Mouse (Mus musculus) spleen, adult 10 weeks (tissue): ENCODE data around the gene Ndufb10. TPM values are rescaled to one million over a fixed set of nuclear protein-coding genes. Genes with fewer than 3 reads are reported as not detected.

Experiments used
- polyA plus RNA-seq: library from polyadenylated mRNA; stranded (reverse); fragments of 350-450 nt; fragmentation: Illumina TruSeq; extraction: RNeasy Lipid Tissue Mini Kit (QIAGEN cat#74804); gene quantifications from one replicate; pipeline ENCODE4 v1.2.3, GENCODE M21; 2015; ENCODE audit warnings: low replicate concordance; ENCODE audit not compliant: insufficient read depth

Gene Ndufb10
- 148 TPM for polyA plus RNA-seq

DNA sequence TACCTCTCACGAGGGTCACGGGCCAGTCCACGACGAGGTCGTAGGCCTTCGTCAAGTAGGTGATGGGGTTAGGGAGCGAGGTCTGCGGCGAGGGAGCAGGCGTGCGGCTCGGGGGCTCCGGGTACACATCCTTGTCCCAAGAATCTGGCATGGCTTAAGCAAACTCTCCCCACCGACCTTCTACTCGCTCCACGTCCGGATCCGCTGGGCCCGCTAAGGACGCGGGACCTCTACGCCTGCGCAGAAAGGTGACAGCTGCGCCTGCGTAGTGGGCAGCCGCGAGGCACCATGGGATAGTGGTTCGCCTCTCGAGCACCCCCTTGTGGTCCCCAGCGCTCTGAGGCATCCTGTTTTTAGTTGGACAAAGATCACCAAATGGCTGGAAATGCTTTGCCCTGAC lies at the start of gene Ndufb10:
Ndufb10 (minus strand) TSS at position 295 of the 400 bp plus-strand sequence.

DNA sequence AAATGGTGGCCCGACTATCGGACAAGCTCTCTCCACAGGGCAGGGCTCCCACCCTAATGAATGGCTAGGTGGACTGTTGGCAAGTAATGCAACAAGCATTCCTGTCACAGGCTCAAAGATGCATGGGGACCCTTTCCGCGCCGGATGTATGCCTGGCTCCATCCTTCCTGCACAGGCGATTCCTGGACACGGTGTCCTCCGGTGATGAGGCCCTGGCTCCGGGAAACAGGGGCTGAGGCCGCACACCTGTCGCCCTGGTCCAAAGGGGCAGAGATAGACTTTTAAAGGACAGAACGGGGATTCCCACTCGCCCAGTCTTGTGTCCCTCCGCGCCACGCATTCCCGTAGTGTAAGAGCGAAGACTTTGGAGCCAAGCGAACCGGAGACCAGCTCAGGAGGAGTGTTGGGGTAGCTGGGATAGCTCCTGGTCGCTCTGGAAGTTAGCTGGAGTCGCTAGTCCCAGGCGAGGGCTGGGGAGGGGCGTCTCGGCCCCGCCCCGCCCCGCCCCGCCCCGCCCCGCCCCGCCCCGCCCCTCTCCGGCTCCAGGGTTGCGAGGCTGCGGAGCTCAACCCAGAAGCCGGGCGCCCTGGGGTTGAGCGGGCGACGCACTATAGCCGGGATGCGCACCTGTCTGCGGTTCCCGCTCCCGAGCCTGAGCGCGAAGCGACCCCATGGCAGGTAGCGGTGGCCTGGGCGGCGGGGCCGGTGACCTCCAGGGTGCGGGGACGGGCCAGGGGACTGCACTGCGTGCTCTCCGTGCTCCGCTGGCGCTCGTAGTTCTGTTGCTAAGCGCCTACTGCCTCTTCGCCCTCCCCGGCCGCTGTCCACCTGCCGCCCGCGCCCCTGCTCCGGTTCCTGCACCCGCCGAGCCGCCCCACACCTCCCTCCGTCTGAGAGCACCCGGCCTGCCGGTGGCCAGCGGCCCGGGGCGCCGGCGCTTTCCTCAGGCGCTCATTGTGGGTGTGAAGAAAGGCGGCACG lies 28.4 kb upstream of the Ndufb10 start, which contains the start of gene Hs3st6:
Hs3st6 (plus strand) TSS at position 574 of the 980 bp plus-strand sequence.

DNA sequence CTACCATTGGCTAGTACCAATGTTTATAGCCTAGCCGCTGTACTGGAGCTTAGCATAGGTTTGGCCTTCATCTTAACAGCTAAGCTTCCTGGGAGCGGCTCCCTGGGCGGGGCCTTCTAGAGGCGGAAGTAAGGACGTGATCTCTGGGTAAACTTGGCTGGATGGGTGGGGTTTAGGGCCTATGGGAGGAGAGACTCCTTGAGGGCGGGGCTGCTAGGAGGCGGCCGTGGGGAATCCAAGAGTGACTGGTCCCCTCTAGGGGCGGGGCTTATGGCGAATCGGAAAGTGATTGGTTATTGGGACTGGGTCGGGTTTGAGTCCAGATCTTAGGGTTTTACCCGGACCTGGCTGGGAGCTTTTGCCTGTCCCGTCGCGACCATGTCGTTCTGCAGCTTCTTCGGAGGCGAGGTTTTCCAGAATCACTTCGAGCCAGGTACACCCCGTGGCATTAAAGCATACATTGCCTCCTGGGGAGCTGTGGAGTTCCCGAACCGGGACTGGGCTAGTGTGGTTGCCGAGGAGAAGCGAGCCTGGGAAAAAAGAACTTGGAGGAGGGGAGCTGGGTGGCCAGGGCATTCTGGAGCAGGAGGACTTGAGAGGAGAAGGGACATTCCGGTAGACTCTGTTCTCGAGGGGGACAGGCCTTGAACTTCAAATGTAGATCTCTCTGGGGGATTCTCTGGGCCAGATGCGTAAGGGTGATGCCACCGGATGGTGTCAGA lies 12.2 kb upstream of the Ndufb10 start, which contains the start of gene Msrb1:
Msrb1 (plus strand) TSS at position 313 of the 722 bp plus-strand sequence.

DNA sequence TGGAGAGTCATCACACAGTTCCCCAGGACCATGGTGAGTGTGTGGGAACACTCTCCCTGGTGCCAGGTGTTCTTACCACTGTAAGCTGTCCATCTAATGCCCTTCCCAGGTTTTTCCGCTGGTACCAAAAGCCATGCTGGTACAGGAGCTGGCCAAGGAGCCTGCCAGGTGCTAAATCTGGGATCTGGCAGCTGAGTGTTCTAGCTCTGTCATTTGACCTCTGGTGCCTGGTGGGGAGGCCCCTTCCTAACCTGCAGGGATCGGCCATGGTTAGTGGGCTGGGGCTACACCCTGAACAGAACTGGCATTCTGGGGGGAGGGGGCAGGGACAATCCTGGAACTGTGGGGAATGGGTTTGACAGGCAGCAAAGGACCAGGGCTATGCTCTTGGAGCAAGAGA lies 3.3 kb upstream of the Ndufb10 start, which contains the start of gene Rpl3l:
Rpl3l (plus strand) TSS at position 203 of the 400 bp plus-strand sequence.

DNA sequence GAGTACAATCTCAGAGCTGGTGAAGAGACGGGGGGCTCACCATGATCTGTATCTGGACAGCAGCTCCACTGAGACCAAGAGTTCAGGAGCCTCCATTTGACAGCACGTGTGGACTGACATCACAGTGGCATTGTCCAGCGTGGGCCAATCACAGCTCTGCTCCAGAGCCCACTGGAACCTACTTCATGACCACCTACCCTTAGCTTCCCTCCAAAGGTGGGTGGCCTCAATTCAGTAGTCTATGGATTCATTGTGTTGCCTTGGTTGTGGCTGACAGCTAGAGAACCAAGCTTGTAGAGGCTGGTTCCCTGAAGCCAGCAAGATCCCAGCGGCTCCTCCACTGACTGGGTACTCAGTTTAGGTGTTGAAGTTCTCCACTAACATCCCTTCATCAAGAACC lies 6.3 kb downstream of the Ndufb10 start, which contains the start of the genes Rnf151 and Rps2:
Rnf151 (minus strand) TSS at position 121 of the 400 bp plus-strand sequence.
Rps2 (plus strand) TSS at position 174 of the 400 bp plus-strand sequence.

DNA sequence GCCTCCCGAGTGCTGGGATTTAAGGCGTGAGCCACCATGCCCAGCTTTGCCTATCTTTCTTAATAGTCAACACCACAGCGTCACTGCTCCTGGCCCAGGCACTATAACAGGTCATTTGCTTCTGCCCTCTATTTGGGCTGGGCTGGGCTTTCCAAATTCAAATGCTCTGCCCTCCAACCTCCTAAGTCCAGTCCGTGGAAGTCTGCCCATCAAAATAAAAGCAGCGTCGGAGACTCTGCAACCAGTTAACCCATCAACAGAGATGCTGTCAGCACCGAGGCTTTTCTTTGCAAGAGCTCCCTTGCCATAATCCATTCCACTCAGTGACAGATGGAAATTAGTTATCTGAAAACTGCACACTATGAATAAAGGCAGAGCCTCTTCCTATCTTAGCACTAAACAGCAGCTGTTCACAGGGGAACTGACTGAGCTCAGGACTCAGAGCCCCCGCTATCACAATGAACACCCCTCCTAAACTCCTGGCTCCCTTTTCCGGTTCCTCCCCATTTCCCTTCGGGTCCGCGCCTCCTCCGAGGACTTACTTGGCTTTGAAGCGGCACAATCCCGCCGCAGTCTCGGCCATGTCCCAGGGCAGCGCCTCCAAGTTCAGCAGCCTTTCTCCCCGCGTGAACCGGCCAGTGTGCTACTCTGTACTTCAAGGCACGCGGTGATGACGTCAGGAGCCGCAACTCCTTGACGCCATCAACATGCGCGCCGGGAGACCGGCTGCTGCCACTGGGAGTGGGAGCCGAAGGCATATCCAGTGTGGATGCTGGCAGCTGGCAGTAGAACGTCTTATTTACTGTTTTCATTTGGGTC lies 17.1 kb downstream of the Ndufb10 start, which contains the start of gene Tbl3:
Tbl3 (minus strand) TSS at position 679 of the 819 bp plus-strand sequence.

DNA sequence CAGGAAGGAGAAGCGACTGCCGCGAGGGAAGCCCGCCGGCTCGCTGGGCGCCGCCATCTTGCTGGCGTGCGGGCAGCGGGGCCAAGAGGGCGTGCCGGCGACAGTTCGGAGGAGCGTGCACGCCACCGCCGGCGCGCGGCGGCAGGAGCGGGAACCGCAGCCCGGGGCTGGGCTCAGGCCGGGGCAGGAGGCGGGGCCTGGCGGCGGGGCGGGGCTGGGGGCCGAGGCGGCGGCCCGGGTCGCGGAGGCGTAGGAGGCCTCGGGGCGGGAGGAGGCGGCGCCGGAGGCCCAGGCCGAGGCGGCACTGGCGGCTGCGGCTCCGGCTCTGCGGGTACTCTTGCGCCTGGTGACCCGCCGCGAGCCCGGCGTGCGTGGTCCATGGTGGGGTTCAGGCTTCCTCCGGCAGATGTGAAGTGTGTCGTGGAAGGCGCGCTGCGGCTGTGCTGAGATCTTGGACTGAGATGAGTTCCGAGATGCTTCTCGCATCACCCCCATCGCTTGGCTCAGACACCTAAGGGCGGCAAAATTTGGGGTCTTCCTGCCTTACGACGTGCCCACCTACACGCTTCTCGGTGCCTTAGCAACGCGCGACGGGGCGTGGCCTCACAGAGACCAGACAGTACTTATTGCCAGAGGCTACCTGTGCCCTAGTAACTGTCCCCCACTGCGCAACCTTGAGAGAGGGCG lies 28.1 kb downstream of the Ndufb10 start, which contains the start of the genes Gfer and Noxo1:
Gfer (minus strand) TSS at position 146 of the 687 bp plus-strand sequence.
Noxo1 (plus strand) TSS at position 224 of the 687 bp plus-strand sequence.

DNA sequence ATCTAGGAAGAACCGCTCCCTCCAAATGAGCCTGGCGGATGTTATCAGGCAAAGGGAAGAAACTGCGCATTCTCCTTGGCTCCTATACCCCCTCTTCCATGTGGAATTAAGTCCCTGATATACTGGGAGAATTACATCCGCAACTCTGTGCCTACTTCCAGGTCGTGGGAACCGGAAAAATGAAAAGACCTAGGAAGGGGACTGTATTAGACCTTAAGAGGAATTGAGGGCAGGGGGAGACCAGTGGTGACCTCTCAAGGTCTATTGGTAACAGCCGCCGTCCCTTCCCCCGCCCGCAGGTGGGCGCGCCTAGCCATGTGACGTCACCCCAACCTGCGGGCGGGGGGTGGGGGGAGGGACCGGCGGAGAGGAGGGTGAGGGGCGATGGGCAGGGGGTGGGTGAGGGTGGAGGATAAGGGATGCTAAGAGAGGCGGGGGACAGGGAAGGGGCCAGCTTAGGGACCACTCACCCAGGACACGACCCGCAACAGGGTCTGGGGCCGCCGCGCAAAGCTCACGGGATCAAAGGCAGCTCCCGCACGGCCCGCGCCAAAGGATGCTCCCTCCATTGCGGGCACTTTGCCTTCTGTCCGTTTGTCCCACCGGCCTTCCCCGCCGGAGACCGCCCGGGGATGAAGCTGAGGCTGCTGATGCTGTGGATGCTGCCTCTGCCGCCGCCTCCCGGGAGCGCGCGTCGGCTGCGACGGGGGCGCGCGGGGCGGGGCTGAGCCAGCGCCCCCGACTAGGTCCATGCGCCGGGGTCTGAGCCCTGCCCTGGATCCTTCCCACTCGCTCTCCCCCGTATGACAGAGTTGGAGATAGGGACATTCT lies 34.8 kb downstream of the Ndufb10 start, which contains the start of gene Syngr3:
Syngr3 (minus strand) TSS at position 705 of the 831 bp plus-strand sequence.

Other genes with a start within 250 kb of the Ndufb10 start
- 19.8 TPM for gene Mlst8, start 245.4 kb downstream of the Ndufb10 start, polyA plus RNA-seq
- gene Caskin1, start 235.9 kb downstream of the Ndufb10 start, polyA plus RNA-seq, result 0.08 TPM
- gene Traf7, start 196.5 kb downstream of the Ndufb10 start, polyA plus RNA-seq, result 125 TPM
- gene Rab26, start 190.3 kb downstream of the Ndufb10 start, polyA plus RNA-seq, result 1.7 TPM
- 31.5 TPM for gene Pkd1, start 174.6 kb downstream of the Ndufb10 start, polyA plus RNA-seq
- gene Tsc2, start 91.8 kb downstream of the Ndufb10 start, polyA plus RNA-seq, result 46.2 TPM
- gene Nthl1, start 91.8 kb downstream of the Ndufb10 start, polyA plus RNA-seq, result 3.4 TPM
- 21.0 TPM for gene Slc9a3r2, start 74.2 kb downstream of the Ndufb10 start, polyA plus RNA-seq
- not detected for gene Npw, start 66.0 kb downstream of the Ndufb10 start, polyA plus RNA-seq
- 15.5 TPM for gene Zfp598, start 54.8 kb downstream of the Ndufb10 start, polyA plus RNA-seq
- not detected for gene Syngr3, start 34.5 kb downstream of the Ndufb10 start, polyA plus RNA-seq
- 16.0 TPM for gene Gfer, start 28.3 kb downstream of the Ndufb10 start, polyA plus RNA-seq
- 4.3 TPM for gene Noxo1, start 28.2 kb downstream of the Ndufb10 start, polyA plus RNA-seq
- 8.7 TPM for gene Tbl3, start 16.8 kb downstream of the Ndufb10 start, polyA plus RNA-seq
- not detected for gene Rnf151, start 6.4 kb downstream of the Ndufb10 start, polyA plus RNA-seq
- 1,280 TPM for gene Rps2, start 6.4 kb downstream of the Ndufb10 start, polyA plus RNA-seq
- not detected for gene Rpl3l, start 3.3 kb upstream of the Ndufb10 start, polyA plus RNA-seq
- gene Msrb1, start 12.2 kb upstream of the Ndufb10 start, polyA plus RNA-seq, result 62.1 TPM
- not detected for gene Hs3st6, start 28.5 kb upstream of the Ndufb10 start, polyA plus RNA-seq
- 0.51 TPM for gene Meiob, start 79.8 kb upstream of the Ndufb10 start, polyA plus RNA-seq
- gene Hagh, start 115.7 kb upstream of the Ndufb10 start, polyA plus RNA-seq, result 62.0 TPM
- gene Fahd1, start 125.9 kb upstream of the Ndufb10 start, polyA plus RNA-seq, result 9.4 TPM
- gene Igfals, start 141.5 kb upstream of the Ndufb10 start, polyA plus RNA-seq, result 0.36 TPM
- gene Nubp2, start 161.9 kb upstream of the Ndufb10 start, polyA plus RNA-seq, result 30.4 TPM
- gene Spsb3, start 162.2 kb upstream of the Ndufb10 start, polyA plus RNA-seq, result 12.0 TPM
- 12.4 TPM for gene Eme2, start 170.6 kb upstream of the Ndufb10 start, polyA plus RNA-seq
- 18.6 TPM for gene Mrps34, start 170.6 kb upstream of the Ndufb10 start, polyA plus RNA-seq
- 14.5 TPM for gene Nme3, start 172.0 kb upstream of the Ndufb10 start, polyA plus RNA-seq
- gene Mapk8ip3, start 212.5 kb upstream of the Ndufb10 start, polyA plus RNA-seq, result 68.1 TPM
- gene Jpt2, start 236.2 kb upstream of the Ndufb10 start, polyA plus RNA-seq, result 50.0 TPM